Mouse (Mus musculus): ENCODE measurements at regions not wholly inside any gene's neighbourhood (a gene's known extent, or its start where the extent isn't known, plus 50 kb on each side); places are given as distances from the start of the nearest gene placed in this dataset.

GRCm38 (mm10) chr13:25899871-25900270 lies 629.6 kb upstream of the Nrsn1 start:
- TF ChIP-seq CTCF (conservative IDR thresholded peaks at IDR 0.05; ENCODE audit: low read length) = no peak
- TF ChIP-seq POU5F1 (IDR thresholded peaks at IDR 0.05; ENCODE audit: borderline replicate concordance, low read length) = no peak
